Mouse (Mus musculus) 3T3-L1 (cell line): ENCODE data around the gene AI464131.

Experiments used
- DNase-seq: peaks from one replicate; pipeline ENCODE4 v3.0.0-alpha.2; 2015; ENCODE audit warnings: low read depth, low spot score

The AI464131 gene

DNA sequence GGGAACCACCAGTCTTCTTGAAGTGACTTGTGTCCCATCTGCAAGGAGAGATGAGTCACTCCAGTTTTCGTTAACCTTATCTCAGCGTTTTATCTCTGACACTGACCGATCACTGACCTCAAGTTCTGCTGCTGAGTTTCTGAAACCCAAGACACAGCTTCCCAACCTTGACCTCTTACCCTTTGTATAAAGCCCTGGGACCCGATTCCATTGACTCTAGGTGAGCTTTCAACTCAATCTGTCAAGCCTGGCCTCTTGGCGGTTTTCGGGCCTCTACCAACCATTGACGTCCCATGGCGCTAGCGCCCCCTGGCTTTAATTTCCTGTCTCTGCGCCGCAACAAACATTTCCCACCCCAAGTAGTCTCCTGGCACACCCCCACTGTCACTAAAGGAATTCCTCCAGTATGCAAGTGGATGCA is 2.3 kb upstream of the AI464131 start:
- DNase-seq: no peak

DNA sequence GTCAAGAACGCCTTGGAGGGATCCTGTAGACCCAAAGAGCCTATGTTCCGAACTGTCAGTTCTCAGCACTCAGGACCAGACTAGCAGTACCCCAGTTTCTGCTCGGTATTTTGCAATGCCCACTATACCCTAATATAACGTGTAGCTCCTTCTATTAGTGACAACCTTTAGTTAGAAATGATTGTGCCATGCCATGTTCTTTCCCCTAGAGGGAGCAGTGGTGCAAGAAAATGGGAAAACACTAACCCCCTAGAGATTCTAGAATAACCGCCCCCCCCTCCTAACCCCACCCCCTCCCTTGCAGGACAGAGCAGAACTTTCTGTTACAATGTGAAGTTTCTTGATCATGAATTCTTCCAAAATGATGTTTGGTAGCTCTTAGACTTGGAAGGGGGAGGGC is 1.4 kb upstream of the AI464131 start:
- peak; percentile 11 for DNase-seq

DNA sequence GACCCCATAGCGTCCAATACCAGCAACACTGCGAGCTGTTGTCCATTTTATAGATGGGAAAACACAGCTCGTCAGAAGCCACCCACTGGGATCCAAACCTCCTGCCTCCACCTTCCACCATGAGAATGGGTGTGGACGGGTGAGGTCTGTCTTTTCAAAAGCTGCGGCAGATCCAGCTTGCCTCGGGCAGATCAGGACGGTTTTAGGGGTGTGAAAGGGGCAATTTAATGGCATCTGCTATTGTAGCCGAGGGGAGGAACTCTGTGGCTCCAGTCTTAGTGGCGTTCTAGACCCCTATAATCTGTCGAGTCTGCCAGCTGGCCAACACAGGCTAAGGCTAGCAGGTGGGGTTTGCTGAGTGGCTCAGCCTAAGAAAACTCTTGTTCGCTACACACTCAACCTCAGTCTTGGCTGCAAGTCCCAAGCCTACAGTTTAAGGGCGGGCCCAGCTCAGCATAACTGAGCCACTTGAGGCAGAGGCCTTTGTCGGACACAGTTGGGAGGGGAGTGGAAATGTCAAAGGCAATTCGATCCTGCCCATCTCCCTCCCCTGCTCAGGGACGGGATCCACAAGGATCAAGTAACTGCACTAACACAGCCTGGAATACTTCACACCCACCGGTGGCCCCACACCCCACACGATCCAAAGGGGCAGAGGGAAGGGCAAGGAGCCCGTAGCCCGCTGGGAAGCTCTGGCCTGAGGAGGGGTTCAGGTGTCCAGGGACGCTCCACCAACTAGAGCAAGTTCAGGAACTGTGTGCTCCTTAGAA is 520 bp downstream of the AI464131 start:
- peak; percentile 54 for DNase-seq

DNA sequence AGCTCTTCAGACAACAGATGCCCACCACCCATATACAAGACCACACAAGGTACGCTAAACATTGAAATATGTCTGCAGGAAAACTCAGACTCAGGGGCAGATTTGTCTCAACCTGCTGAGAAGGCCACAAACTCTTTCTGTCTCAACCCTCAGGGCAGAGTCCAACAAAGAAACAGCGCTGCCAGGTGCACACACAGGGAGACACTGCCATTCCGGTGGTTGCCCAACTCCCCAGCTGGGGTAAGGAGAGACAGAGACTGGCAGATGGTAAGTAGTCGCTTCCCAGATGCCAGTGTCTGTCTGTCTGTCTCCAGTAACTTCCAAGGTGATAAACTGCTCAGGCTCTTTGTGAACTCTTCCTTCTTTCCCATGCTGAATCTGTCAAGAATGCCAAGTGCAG is 2.1 kb downstream of the AI464131 start:
- no peak for DNase-seq

DNA sequence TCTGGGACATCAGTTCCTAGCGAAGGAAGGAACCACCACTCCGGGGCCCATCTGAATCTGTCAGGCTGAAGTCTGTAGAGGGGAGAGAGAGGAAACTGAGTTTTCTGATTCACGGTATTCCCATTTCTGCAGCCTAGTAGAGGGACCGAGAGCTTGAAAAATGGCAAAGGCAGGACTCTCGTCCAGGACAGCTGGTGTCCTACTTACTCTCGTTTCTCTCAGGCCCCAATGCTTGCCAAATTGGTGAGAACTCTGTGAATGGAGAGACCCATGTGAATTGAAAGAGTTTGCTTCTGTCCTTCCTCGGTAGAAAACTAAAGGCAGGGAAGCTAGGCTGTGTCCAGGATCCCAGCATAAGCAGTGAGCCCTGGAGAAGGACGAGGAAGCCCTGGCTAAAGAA is 3.3 kb downstream of the AI464131 start:
- DNase-seq: no peak

DNA sequence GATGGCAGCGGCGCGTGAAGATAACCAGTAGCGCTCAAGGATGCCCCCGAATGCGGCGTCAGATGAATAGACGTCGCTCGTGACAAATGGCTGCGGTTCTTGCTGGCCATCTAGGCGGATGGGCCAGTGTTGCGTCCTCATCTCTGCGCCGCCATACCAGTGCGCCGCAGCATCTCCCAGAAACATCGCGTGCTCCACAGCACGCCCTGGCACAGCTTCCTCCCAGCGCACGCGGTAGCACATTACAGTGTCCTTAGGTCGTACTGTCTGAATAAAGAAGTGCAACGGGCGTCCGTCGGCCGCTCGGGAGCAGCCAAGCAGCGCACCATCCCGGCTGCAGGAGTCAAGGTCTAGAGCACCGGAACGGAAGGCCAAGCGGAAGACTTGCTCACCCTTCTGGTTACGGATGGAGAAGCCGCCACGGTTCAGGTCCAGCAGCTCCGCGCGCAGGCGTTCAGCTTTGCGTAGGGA is 3.9 kb downstream of the AI464131 start:
- no peak for DNase-seq

DNA sequence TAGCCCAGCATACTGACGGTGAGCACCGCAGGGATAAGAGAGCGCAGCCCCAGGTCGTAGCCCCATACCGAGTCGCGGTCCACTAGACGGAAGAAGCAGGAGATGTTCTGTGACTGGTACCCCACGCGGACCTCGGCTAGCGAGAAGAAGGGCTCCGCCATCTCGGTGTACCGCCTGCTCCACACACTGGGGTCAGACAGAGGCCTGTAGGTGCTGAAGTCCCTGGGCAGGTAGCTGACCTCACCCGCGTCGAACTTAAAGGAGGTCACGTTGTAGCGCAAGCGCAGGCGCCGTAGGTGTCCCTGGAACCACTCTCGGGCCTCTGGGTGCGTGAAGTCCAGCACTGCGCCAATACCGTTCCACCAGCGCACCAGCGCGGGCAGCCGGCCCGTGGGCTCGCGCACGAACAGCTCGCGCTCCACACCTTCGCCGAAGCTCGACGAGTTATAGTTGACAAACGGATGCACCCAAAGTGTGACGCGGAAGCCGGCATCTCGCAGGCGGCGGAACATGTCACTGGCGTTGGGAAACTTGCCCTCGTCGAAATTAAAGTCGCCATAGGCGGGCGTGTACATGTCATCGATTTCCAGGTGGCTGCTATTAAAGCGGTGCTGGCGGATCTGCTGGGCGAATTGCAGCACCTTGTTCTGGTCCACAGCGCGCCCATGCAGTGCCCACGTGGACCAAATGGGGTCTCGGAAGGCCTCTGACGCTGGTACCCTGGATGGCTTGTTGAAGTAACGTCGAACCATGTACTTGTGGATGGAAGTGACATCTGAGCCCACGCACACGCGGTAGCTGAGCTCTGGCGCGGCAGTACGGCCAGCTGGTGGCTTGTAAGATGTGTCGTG is 4.7 kb downstream of the AI464131 start:
- no peak for DNase-seq

DNA sequence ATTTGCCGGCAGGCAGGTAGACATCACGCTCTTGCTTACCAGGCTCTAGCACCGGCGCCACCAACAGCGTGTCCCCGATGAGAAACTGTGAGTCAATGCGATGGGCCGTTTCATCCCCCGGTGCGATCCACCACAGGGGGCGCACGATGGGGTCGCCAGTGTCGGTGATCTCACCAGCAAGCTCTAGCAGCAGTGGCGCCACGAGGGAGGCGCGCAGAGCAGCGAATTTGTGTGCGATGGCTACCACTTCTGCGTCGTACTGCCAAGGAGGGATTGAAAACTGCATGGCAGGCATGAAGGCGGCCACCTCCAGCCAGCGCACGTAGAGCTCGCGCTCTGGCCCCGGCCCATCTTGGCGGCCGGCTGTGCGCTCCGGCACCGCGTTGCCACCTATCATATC is 5.3 kb downstream of the AI464131 start:
- DNase-seq: no peak

DNA sequence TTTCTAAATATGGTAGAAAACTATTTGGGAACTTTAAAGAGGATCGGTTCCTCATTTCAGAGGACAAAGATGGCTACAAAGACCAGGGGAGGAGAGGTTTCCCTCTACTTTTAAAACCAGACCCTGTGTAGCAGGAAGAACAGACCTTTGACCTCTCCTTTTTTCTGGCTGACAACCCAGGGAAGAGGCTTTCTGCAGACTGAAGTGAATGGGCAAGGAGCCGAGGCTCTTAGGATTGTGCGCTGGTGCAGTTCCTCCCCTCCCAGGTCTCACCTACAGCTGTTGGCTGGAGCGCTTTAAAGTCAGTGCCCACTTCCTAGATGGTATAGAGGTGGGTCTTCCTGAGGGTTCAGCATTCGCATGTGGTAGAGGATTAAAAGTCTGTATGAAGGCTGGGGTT is 5.8 kb downstream of the AI464131 start:
- DNase-seq: no peak

DNA sequence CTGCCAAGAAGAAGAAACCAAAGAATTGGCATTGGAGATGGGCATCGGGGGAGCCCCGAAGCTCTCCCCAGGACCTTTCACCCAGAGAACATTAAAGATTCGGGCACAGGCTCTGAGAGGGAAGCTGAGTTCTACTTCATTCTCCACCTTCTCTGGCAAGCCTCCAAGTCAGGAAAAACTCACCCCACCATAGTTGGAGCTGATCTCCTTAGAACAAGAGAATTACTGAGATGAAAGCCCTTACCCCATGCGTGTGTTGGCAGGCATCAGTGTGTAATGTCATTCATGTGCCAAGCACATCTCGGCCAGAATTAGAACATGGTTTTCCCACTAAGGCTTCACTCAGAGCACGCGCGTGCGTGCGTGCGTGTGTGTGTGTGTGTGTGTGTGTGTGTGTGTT is 7.0 kb downstream of the AI464131 start:
- DNase-seq: no peak

DNA sequence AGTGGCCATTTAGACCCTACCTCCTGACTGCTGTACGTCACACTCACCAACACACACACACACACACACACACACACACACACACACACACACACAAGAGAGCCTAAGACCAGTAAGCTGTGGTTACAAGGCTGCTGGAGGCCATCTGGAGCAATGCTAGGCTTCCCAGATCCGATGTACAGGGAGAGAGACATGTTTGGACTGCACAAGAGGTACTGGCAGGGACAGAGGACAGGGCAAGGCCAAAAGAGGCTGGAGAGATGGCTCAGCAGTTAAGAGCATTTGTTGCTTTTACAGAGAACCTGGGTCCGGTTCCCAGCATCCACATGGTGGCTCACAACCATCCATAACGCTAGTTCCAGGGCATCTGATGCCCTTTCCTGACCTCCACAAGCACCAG is 7.8 kb downstream of the AI464131 start:
- DNase-seq: no peak

DNA sequence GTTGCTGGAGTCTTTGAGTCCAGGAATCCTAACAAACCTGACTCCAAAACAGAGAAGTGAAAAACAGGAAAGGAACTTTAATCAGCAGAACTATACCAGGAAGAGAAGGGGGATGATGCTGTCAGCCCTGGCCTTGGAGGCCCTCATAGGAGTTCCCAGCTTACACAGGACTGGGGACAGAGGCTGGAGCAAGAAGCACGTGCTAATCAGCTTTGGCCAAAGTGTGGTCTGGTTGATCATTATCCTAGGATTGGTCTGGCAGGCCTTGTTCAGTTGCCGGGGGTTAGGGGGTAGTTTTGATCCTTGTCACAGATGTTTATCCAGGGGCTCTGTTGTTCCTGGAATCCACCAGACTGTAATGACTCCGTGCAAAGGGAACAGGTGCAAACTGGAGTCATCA is 8.5 kb downstream of the AI464131 start:
- DNase-seq: no peak

DNA sequence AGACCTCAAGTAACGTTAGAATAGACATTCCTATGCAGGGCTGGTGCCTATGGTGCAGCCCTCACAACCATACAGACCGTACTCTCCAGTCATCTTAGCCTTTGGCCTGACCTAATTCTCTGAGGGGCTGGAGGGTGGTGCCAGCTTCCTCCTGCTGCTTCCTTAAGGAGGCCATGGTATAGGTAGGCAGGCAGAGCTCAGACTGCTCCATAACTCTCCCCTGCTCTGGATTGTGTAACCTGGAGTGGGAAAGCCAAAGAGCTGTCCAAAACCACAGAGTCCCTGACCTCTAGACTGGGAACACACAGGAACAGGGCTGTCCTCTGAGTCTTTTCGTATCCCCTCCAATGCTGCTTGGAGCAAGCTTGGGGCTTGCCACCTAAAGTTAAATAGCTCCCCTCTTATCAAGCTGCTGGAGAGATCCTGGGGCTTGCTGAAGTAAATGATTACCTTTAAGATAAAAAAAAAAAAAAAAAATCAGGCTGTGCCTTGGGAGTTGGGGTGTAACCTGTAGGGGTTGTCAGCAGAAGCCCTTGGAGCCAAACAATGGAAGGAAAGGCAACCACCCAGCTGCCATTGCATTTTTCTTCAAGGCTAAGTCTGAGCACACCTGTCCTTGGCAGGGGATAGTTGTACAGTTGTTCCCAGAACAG is 9.3 kb downstream of the AI464131 start:
- no peak for DNase-seq

DNA sequence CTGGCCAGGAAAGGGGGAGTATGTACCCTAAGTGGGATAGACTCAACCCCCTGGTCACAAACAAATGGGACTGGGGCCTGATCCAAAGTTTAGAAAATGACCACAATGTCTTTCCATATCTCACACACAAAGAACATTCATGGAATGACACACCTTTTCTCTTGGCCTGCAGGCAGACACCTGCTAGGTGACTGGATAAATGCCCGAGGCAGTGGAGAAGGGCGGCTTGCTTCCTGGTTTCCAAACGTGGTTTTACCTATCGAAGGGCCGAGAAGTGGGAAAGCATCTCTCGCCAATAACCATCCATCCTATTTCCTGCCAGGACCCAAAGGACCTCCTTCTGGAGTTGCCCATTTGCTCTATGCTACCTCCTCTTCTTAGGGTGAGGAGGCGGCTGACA is 9.9 kb downstream of the AI464131 start:
- DNase-seq: no peak

DNA sequence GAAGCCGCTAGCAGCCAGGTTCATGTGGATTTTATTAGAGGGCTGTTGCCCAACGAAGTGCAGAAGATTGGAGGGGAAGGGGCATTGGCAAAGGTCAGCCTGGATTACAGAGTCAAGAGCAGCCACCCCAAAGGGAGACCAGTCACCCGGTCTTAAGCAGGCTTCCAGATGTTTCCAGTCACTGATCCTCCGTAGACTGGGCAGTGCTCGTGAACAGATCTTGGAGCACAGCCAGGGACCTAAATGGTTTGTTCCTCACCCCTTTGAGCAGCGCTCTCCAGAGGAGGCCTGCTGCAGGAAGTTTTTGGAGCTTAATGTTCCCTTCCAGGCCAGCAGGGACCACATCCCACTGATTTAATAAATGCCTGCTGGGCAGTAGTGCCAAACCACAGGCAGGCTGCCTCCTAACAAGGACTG is 21.3 kb downstream of the AI464131 start:
- DNase-seq: peak; percentile 39

DNA sequence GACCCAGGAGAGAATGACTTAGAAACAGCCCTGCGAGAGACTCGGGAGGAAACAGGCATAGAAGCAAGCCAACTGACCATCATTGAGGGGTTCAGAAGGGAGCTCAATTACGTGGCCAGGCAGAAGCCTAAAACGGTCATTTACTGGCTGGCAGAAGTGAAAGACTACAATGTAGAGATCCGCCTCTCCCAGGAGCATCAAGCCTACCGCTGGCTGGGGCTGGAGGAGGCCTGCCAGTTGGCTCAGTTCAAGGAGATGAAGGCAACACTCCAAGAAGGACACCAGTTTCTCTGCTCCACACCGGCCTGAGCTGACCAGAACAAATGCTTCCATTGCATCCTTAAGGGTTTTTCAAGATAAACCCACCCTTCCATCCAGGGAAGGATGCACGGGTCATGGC is 22.6 kb downstream of the AI464131 start:
- DNase-seq: no peak

DNA sequence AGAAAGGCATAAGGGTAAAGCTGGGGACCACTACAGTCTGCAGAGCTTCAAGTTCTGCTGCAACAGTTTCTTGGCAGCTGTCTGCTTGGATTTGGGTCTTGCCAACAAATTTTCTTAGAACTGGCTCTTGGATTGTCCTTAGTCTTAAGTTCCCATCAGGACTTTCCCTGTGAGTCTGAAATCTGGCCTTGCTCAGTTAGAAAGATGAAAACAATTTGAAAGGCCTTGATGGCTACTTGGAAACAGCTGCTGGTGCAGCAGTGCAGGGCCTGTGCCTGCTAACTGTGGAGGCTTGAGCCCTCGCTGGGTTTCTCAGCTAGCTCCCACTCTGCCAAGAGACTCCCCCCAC is 23.4 kb downstream of the AI464131 start:
- no peak for DNase-seq

DNA sequence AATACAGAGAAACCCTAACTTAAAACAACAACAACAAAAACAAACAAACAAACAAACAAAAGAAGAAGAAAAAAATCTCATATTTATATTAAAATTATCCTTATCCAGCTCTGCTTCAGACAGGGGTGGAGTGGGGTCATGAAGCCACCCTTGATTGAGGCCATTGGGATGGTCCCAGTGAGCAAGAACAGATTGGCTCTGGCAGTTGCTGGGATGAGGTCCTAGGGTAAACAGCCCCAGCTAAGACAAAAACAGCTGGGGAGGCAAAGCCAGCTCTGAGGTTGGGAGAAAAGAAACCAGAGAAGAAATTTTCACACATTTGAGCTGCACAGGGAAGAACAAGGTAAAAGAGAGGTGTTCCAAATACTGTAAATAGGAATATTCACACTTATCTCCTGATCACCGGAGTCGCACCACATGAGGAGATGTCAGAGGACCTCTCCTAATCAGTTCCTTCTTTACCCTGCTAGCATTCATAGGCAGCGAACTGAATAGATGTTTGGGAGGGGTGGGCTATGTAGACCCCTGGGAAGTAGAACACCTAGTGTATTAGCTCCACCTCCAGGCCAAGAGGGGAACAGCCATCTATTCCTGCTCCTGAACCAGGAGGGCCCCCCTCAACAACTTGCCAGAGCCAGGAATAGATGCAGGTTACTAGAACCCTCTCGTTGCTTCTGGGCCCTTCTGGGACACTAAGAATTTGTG is 24.0 kb downstream of the AI464131 start:
- no peak for DNase-seq

DNA sequence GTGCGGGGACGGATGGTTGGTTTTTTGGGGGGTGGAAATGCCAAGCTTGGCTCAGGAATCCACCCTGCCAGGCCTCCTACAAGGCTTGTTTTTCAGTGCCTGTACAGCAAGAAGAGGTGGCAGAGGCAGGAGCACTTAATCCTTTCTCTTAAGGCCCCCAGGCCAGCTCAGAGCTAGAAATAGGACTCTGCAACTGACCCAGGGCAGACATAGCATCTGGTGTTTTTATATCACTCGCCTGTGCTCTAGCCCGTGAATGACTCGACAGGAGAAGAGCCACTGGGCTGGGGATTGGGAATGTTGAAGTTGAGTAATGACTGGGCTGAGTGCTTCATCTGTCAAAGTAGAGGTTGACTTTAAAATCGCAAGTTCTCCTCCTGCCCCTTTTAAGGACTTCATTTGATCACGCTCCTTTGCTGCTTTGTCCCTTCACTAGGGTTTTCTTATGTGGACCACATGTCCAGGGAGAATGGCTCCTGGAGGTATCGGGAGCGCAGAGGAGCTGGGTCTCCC is 25.2 kb downstream of the AI464131 start:
- DNase-seq: no peak

DNA sequence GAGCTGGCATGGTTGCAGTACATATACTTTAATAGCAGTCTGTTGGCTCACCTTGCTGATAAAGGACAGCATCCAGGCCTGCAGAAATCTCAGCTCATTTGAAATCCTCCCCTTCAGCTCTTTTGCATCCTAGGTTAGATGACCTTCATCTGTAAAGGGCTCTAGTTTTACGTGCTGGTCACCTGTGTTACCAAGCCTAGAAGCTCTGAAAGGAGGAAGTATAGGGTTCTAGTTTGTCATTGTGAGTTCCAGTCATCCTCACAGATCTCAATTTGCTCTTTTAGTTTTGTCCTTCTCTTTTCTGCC is 31.5 kb downstream of the AI464131 start:
- no peak for DNase-seq

DNA sequence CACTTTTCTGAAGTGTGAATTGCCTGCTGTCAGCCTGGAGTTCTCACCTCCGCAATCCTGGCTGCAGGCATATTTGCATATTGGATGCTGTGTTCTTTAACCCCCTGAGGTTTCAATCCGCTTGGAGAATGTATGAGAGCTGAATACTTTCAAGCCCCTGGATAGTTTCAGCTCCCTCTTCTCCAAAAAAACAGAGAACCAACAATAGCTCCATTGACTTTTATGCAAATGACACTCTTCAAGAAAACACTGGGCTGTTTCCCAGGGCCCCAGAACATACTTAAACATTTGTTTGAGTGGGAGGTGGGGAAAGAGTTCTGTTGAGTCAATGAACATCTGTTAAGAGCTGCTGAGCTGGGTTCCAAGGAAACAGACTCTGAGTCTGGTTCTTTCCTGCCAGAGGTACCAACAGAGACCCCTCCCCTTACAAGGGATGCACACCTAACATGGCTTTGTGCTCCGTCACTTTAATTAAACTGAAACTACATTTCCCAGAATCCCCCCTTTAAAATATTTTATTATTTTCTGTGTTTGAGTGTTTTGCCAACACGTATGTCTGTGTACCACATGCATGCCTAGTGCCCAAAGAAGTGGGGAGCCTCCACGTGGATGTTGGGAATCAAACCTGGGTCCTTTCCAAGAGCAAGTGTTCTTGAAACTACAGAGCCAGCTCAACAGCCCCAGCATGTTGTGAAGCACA is 32.0 kb downstream of the AI464131 start:
- DNase-seq: no peak
